In the genomic region with DNA sequence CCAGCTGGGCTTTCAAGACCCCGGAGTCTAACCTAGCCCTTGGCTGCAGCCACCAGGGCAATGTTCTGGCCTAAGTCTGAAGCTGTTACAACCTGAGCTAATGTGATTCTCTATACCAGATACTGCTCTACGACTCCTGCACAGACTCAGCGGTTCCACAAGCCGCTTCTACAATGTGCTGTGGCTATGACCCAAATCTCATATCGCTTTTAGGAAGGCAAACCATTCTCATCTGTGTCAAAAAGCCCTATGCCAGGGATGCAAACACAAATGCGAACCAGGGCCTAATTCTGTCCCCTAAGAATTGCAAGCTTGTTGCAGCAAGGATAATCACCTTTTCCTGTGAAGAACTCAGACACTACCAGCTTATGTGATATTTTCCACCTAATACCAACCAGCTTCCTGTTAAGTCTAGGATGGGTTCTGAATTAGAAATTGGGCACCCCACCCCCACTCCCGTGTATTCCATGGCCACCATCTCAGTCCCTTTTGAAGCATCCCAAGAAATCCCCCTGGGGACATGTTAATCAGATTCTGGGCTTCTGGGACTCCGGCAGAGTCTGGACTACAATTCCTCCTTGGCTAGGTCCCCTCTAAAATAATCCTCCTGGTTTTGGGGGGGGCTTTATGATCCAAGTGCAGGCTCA, we compare ENCODE assay signal across 12 mouse cellular contexts.
A peak's percentile ranks its signal among the peaks of the same experiment; 100 is the strongest.
DNase-seq lines count a peak whose midpoint lies in the region; ATAC-seq and TF ChIP-seq lines count a peak whose summit lies in the region.
"Had no signal": no experiment of that assay in that cellular context is flagged by ENCODE, and none has a peak within 500 bp of the region (broad histone marks: within the 10 kb centered on the region; RNA-seq: fewer than 3 reads in every experiment).

No protein-coding gene starts in this region.

- H3K27ac ChIP-seq in embryonic facial prominence, embryonic 14.5 days (replicated peaks; ENCODE audit: low read depth, low read length) = no peak overlapping the region
- 0 out of 2 replicates have a peak overlapping the region, but pooled peaks have one; percentile 0 for H3K27ac ChIP-seq in hindbrain, embryonic 16.5 days (ENCODE audit: low read depth, low read length)
- no peak overlapping the region for H3K27ac ChIP-seq in neural tube, embryonic 14.5 days (ENCODE audit: low read depth, low read length)
- no peak overlapping the region for H3K27ac ChIP-seq in gastrocnemius, adult 2 months
- H3K27ac ChIP-seq: lung, embryonic 15.5 days had no signal

- no peaks in the 10 kb centered on the region for H3K27me3 ChIP-seq in embryonic facial prominence, embryonic 14.5 days (replicated peaks; ENCODE audit: control insufficient read depth, insufficient read depth, low read length)
- no peaks in the 10 kb centered on the region for H3K27me3 ChIP-seq in hindbrain, embryonic 16.5 days (replicated peaks; ENCODE audit: control insufficient read depth, insufficient read depth, low read length)
- H3K27me3 ChIP-seq in neural tube, embryonic 14.5 days (ENCODE audit: control insufficient read depth, insufficient read depth, low read length) = no peaks in the 10 kb centered on the region
- H3K27me3 ChIP-seq: lung, embryonic 15.5 days had no signal

- H3K4me1 ChIP-seq in embryonic facial prominence, embryonic 14.5 days (ENCODE audit: control insufficient read depth, insufficient read depth, low read length) = 0 out of 2 replicates have a peak, but pooled peaks cover 4% of the 10 kb centered on the region
- peaks cover 9% of the 10 kb centered on the region for H3K4me1 ChIP-seq in hindbrain, embryonic 16.5 days (ENCODE audit: control insufficient read depth, insufficient read depth, low read depth, low read length)
- peaks cover 7% of the 10 kb centered on the region; the same call in 1 of the 2 replicates for H3K4me1 ChIP-seq in neural tube, embryonic 14.5 days (ENCODE audit: control insufficient read depth, insufficient read depth, low read length)
- H3K4me1 ChIP-seq: lung, embryonic 15.5 days had no signal

- intact Hi-C loops in left cerebral cortex, postnatal 25 days (cut with DNase I) = loop anchor here (2.0 kb wide), 1 partner anchor 179 kb away; no protein-coding TSS in a partner anchor
- intact Hi-C loops in gastrocnemius, adult 2 months (cut with DNase I) = no loop called here
- intact Hi-C loops in gastrocnemius, postnatal 36 days (cut with DNase I) = no loop called here

- no peak for TF ChIP-seq CTCF in gastrocnemius, adult 2 months (IDR thresholded peaks at IDR 0.05)

- peak; percentile 43 to 47 for DNase-seq in left cerebral cortex, postnatal 25 days (ENCODE audit: low spot score in 2 of 2)
- DNase-seq in left cerebral cortex, adult 11 months (ENCODE audit: low spot score) = no peak
- DNase-seq in embryonic facial prominence, embryonic 14.5 days (ENCODE audit: low spot score) = no peak
- DNase-seq in gastrocnemius, adult 2 months = no peak
- no peak for DNase-seq in gastrocnemius, postnatal 36 days
- DNase-seq: adrenal gland, postnatal 25 days; gastrocnemius, postnatal 14 days; kidney, adult 18-20 months; liver had no signal

- H3K9me3 ChIP-seq in embryonic facial prominence, embryonic 14.5 days (ENCODE audit: control insufficient read depth, low read length) = no peaks in the 10 kb centered on the region
- no peaks in the 10 kb centered on the region for H3K9me3 ChIP-seq in hindbrain, embryonic 16.5 days (ENCODE audit: control insufficient read depth, low read length)
- H3K9me3 ChIP-seq in neural tube, embryonic 14.5 days (ENCODE audit: control insufficient read depth, low read length) = no peaks in the 10 kb centered on the region
- H3K9me3 ChIP-seq: lung, embryonic 15.5 days had no signal

- H3K36me3 ChIP-seq in embryonic facial prominence, embryonic 14.5 days (ENCODE audit: control insufficient read depth, insufficient read depth, low read length) = no peaks in the 10 kb centered on the region
- no peaks in the 10 kb centered on the region for H3K36me3 ChIP-seq in hindbrain, embryonic 16.5 days (ENCODE audit: control insufficient read depth, insufficient read depth, low read length)
- H3K36me3 ChIP-seq in neural tube, embryonic 14.5 days (ENCODE audit: control insufficient read depth, insufficient read depth, low read length) = no peaks in the 10 kb centered on the region
- H3K36me3 ChIP-seq: lung, embryonic 15.5 days had no signal

- H3K4me2 ChIP-seq in embryonic facial prominence, embryonic 14.5 days (ENCODE audit: low read depth, low read length) = peak overlapping the region; percentile 32
- H3K4me2 ChIP-seq in hindbrain, embryonic 16.5 days (ENCODE audit: low read length) = peak overlapping the region; percentile 37
- H3K4me2 ChIP-seq in neural tube, embryonic 14.5 days (ENCODE audit: low read depth, low read length) = no peak overlapping the region
- H3K4me2 ChIP-seq: lung, embryonic 15.5 days had no signal

- no peak for ATAC-seq in embryonic facial prominence, embryonic 14.5 days (ENCODE audit: low read depth)
- ATAC-seq in hindbrain, embryonic 16.5 days = no peak
- ATAC-seq in neural tube, embryonic 14.5 days (ENCODE audit: low read depth) = no peak

- 69% methylated on average over 8 of the region's 8 CpGs for WGBS in embryonic facial prominence, embryonic 14.5 days
- WGBS in hindbrain, embryonic 16.5 days = 60% methylated on average over 8 of the region's 8 CpGs
- WGBS in neural tube, embryonic 14.5 days = 72% methylated on average over 8 of the region's 8 CpGs

- H3K9ac ChIP-seq in embryonic facial prominence, embryonic 14.5 days (ENCODE audit: low read depth, low read length) = peak overlapping the region; percentile 28; the same call in 1 of the 2 replicates
- peak overlapping the region; percentile 36 for H3K9ac ChIP-seq in hindbrain, embryonic 16.5 days (ENCODE audit: low read depth, low read length)
- H3K9ac ChIP-seq in neural tube, embryonic 14.5 days (replicated peaks; ENCODE audit: low read depth, low read length) = peak overlapping the region; percentile 22; the same call in 1 of the 2 replicates
- H3K9ac ChIP-seq: lung, embryonic 15.5 days had no signal

- peak overlapping the region; percentile 9; the same call in 1 of the 2 replicates for H3K4me3 ChIP-seq in embryonic facial prominence, embryonic 14.5 days (ENCODE audit: low read depth, low read length)
- H3K4me3 ChIP-seq in hindbrain, embryonic 16.5 days (ENCODE audit: low read length) = peak overlapping the region; percentile 27
- no peak overlapping the region for H3K4me3 ChIP-seq in neural tube, embryonic 14.5 days (ENCODE audit: low read depth, low read length)
- H3K4me3 ChIP-seq in gastrocnemius, adult 2 months = no peak overlapping the region
- H3K4me3 ChIP-seq: lung, embryonic 15.5 days had no signal

Comparison
In these comparisons a context has a peak if more than half of its experiments do, and no peak if none do; other contexts are left out.
1. DNase-seq: peak in left cerebral cortex, postnatal 25 days (2 of 2); none in left cerebral cortex, adult 11 months (single experiment), embryonic facial prominence, embryonic 14.5 days (single experiment), gastrocnemius, adult 2 months (single experiment) and gastrocnemius, postnatal 36 days (0 of 2).
2. H3K4me3 ChIP-seq: peak in embryonic facial prominence, embryonic 14.5 days (single experiment) and hindbrain, embryonic 16.5 days (single experiment); none in neural tube, embryonic 14.5 days (single experiment) and gastrocnemius, adult 2 months (single experiment).
3. Peak in every context shown above with its lines, with median percentiles within 50 percentile points of each other: H3K9ac ChIP-seq.